Mouse (Mus musculus): ENCODE results near the gene Erbin. TPM values are rescaled to one million over a fixed set of nuclear protein-coding genes. Genes with fewer than 3 reads are reported as not detected.
A peak's percentile ranks its signal among the peaks of the same experiment; 100 is the strongest.

The Erbin gene
- polyA plus RNA-seq, 1 experiment from 2014 or later: 17.2 TPM

GRCm38 (mm10) chr13:103955652-103956051 lies 35.3 kb upstream of the Erbin start:
- Histone ChIP-seq H3K27me3 (ENCODE audit: control insufficient read depth, insufficient read depth, low read depth, low read length) (no peaks in the 10 kb centered on the region), H3K36me3 (ENCODE audit: control insufficient read depth, insufficient read depth, low read length) (no peaks in the 10 kb centered on the region), H3K9me3 (ENCODE audit: control insufficient read depth, low read length) (no peaks in the 10 kb centered on the region), H3K4me3 (ENCODE audit: low read length) (no peak overlapping the region), H3K27ac (ENCODE audit: low read length) (peak overlapping the region; percentile 41), H3K4me1 (replicated peaks; ENCODE audit: control insufficient read depth, insufficient read depth, low read length) (peaks cover 6% of the 10 kb centered on the region; the same call in 1 of the 2 replicates), H3K9ac (ENCODE audit: low read length) (no peak overlapping the region), H3K4me2 (ENCODE audit: low read depth, low read length) (no peak overlapping the region)
- no peak for ATAC-seq (ENCODE audit: low read depth)
- WGBS: 43% methylated on average over 2 of the region's 2 CpGs

GRCm38 (mm10) chr13:103951393-103951792 lies 31.1 kb upstream of the Erbin start:
- Histone ChIP-seq H3K36me3 (ENCODE audit: control insufficient read depth, insufficient read depth, low read length) (no peaks in the 10 kb centered on the region), H3K9me3 (ENCODE audit: control insufficient read depth, low read length) (no peaks in the 10 kb centered on the region), H3K4me2 (ENCODE audit: low read depth, low read length) (no peak overlapping the region), H3K27me3 (ENCODE audit: control insufficient read depth, insufficient read depth, low read depth, low read length) (no peaks in the 10 kb centered on the region), H3K9ac (ENCODE audit: low read length) (no peak overlapping the region), H3K4me1 (replicated peaks; ENCODE audit: control insufficient read depth, insufficient read depth, low read length) (no peaks in the 10 kb centered on the region), H3K27ac (ENCODE audit: low read length) (no peak overlapping the region), H3K4me3 (ENCODE audit: low read length) (no peak overlapping the region)
- 66% methylated on average over 7 of the region's 7 CpGs for WGBS
- ATAC-seq (ENCODE audit: low read depth): peak; percentile 43; the same call in 1 of the 2 replicates

- Histone ChIP-seq H3K27ac (ENCODE audit: low read length) (no peak overlapping the region), H3K36me3 (ENCODE audit: control insufficient read depth, insufficient read depth, low read length) (no peaks in the 10 kb centered on the region), H3K27me3 (ENCODE audit: control insufficient read depth, insufficient read depth, low read depth, low read length) (no peaks in the 10 kb centered on the region), H3K4me2 (ENCODE audit: low read depth, low read length) (no peak overlapping the region), H3K9ac (ENCODE audit: low read length) (no peak overlapping the region), H3K4me1 (replicated peaks; ENCODE audit: control insufficient read depth, insufficient read depth, low read length) (no peaks in the 10 kb centered on the region), H3K9me3 (ENCODE audit: control insufficient read depth, low read length) (no peaks in the 10 kb centered on the region), H3K4me3 (ENCODE audit: low read length) (no peak overlapping the region)
- ATAC-seq (ENCODE audit: low read depth): no peak
- 55% methylated on average over 2 of the region's 2 CpGs for WGBS
Measured at GRCm38 (mm10) chr13:103940796-103941195, 20.5 kb upstream of the Erbin start.

- Histone ChIP-seq H3K9ac (ENCODE audit: low read length) (no peak overlapping the region), H3K27me3 (ENCODE audit: control insufficient read depth, insufficient read depth, low read depth, low read length) (no peaks in the 10 kb centered on the region), H3K4me3 (ENCODE audit: low read length) (no peak overlapping the region), H3K4me1 (replicated peaks; ENCODE audit: control insufficient read depth, insufficient read depth, low read length) (peaks cover 7% of the 10 kb centered on the region), H3K9me3 (ENCODE audit: control insufficient read depth, low read length) (no peaks in the 10 kb centered on the region), H3K4me2 (ENCODE audit: low read depth, low read length) (no peak overlapping the region), H3K36me3 (ENCODE audit: control insufficient read depth, insufficient read depth, low read length) (no peaks in the 10 kb centered on the region), H3K27ac (ENCODE audit: low read length) (no peak overlapping the region)
- no peak for ATAC-seq (ENCODE audit: low read depth)
- 44% methylated on average over 6 of the region's 6 CpGs for WGBS
Measured at GRCm38 (mm10) chr13:103924586-103924985, 4.3 kb upstream of the Erbin start.

GRCm38 (mm10) chr13:103923402-103924065 lies 3.2 kb upstream of the Erbin start:
- H3K36me3 ChIP-seq (ENCODE audit: control insufficient read depth, insufficient read depth, low read length): no peaks in the 10 kb centered on the region
- peaks cover 7% of the 10 kb centered on the region for H3K4me1 ChIP-seq (replicated peaks; ENCODE audit: control insufficient read depth, insufficient read depth, low read length)
- H3K9me3 ChIP-seq (ENCODE audit: control insufficient read depth, low read length): no peaks in the 10 kb centered on the region
- H3K27ac ChIP-seq (ENCODE audit: low read length): no peak overlapping the region
- H3K27me3 ChIP-seq (ENCODE audit: control insufficient read depth, insufficient read depth, low read depth, low read length): no peaks in the 10 kb centered on the region
- no peak for ATAC-seq (ENCODE audit: low read depth)
- H3K4me2 ChIP-seq (ENCODE audit: low read depth, low read length): no peak overlapping the region
- no peak overlapping the region for H3K9ac ChIP-seq (ENCODE audit: low read length)
- no peak overlapping the region for H3K4me3 ChIP-seq (ENCODE audit: low read length)
- 67% methylated on average over 6 of the region's 6 CpGs for WGBS

- H3K27me3 ChIP-seq (ENCODE audit: control insufficient read depth, insufficient read depth, low read depth, low read length): no peaks in the 10 kb centered on the region
- peak overlapping the region; percentile 100 for H3K9ac ChIP-seq (ENCODE audit: low read length)
- 5% methylated on average over 11 of the region's 11 CpGs for WGBS
- H3K36me3 ChIP-seq (ENCODE audit: control insufficient read depth, insufficient read depth, low read length): no peaks in the 10 kb centered on the region
- peak overlapping the region; percentile 100 for H3K27ac ChIP-seq (ENCODE audit: low read length)
- H3K4me1 ChIP-seq (replicated peaks; ENCODE audit: control insufficient read depth, insufficient read depth, low read length): peaks cover 7% of the 10 kb centered on the region
- no peaks in the 10 kb centered on the region for H3K9me3 ChIP-seq (ENCODE audit: control insufficient read depth, low read length)
- peak overlapping the region; percentile 94 for H3K4me3 ChIP-seq (ENCODE audit: low read length)
- no peak for ATAC-seq (ENCODE audit: low read depth)
- H3K4me2 ChIP-seq (ENCODE audit: low read depth, low read length): peak overlapping the region; percentile 72
Measured at GRCm38 (mm10) chr13:103921831-103922380, 1.6 kb upstream of the Erbin start.

- under 1% methylated on average over 75 of the region's 125 CpGs for WGBS
Measured at GRCm38 (mm10) chr13:103920933-103921830, 868 bp upstream of the Erbin start.

GRCm38 (mm10) chr13:103919956-103920260 lies 406 bp downstream of the Erbin start:
- peak overlapping the region; percentile 100 for H3K9ac ChIP-seq (ENCODE audit: low read length)
- H3K4me2 ChIP-seq (ENCODE audit: low read depth, low read length): peak overlapping the region; percentile 72
- H3K27ac ChIP-seq (ENCODE audit: low read length): peak overlapping the region; percentile 100
- peak overlapping the region; percentile 94 for H3K4me3 ChIP-seq (ENCODE audit: low read length)
- H3K9me3 ChIP-seq (ENCODE audit: control insufficient read depth, low read length): no peaks in the 10 kb centered on the region
- 1% methylated on average over 20 of the region's 20 CpGs for WGBS
- H3K4me1 ChIP-seq (replicated peaks; ENCODE audit: control insufficient read depth, insufficient read depth, low read length): peaks cover 13% of the 10 kb centered on the region
- H3K36me3 ChIP-seq (ENCODE audit: control insufficient read depth, insufficient read depth, low read length): no peaks in the 10 kb centered on the region
- ATAC-seq (ENCODE audit: low read depth): no peak
- no peaks in the 10 kb centered on the region for H3K27me3 ChIP-seq (ENCODE audit: control insufficient read depth, insufficient read depth, low read depth, low read length)

More at GRCm38 (mm10) chr13:103920933-103921830, 868 bp upstream of the Erbin start:
- Histone ChIP-seq H3K9me3 (ENCODE audit: control insufficient read depth, low read length) (no peaks in the 10 kb centered on the region), H3K36me3 (ENCODE audit: control insufficient read depth, insufficient read depth, low read length) (no peaks in the 10 kb centered on the region), H3K4me1 (replicated peaks; ENCODE audit: control insufficient read depth, insufficient read depth, low read length) (peaks cover 13% of the 10 kb centered on the region), H3K27me3 (ENCODE audit: control insufficient read depth, insufficient read depth, low read depth, low read length) (no peaks in the 10 kb centered on the region), H3K9ac (ENCODE audit: low read length) (peak overlapping the region; percentile 100), H3K27ac (ENCODE audit: low read length) (peak overlapping the region; percentile 100), H3K4me2 (ENCODE audit: low read depth, low read length) (peak overlapping the region; percentile 72), H3K4me3 (ENCODE audit: low read length) (peak overlapping the region; percentile 94)
- ATAC-seq (ENCODE audit: low read depth): peak; percentile 92
